Mouse (Mus musculus) C3H10T1/2 (cell line): ENCODE results near the gene Olfr746. TPM values are rescaled to one million over a fixed set of nuclear protein-coding genes. Genes with fewer than 3 reads are reported as not detected.

Experiments
- polyA plus RNA-seq, 2 experiments: library from polyadenylated mRNA; unstranded; fragments of >200 nt; fragmentation: generic; extraction: Trizol; gene quantifications; one replicate each; pipeline ENCODE4 v1.2.1; 2012; ENCODE audit warnings: missing spikeins in 2 of 2

Gene Olfr746
- not detected for polyA plus RNA-seq

GRCm38 (mm10) chr14:50646783-50647182 is at the start of gene Olfr746:
Olfr746 (plus strand) TSS chr14:50647083.

GRCm38 (mm10) chr14:50614579-50614978 is 32.3 kb upstream of the Olfr746 start, which contains the start of gene Olfr744:
Olfr744 (plus strand) TSS chr14:50614879.

GRCm38 (mm10) chr14:50639088-50639487 is 7.8 kb upstream of the Olfr746 start, which contains the start of gene Olfr745:
Olfr745 (plus strand) TSS chr14:50639388.

GRCm38 (mm10) chr14:50693106-50693505 is 46.2 kb downstream of the Olfr746 start, which contains the start of gene Olfr747:
Olfr747 (minus strand) TSS chr14:50693206.

Other genes with a start within 250 kb of the Olfr746 start
- gene Olfr738, start 239.5 kb upstream of the Olfr746 start, polyA plus RNA-seq: not detected
- not detected for gene Olfr739, start 228.5 kb upstream of the Olfr746 start, polyA plus RNA-seq
- gene Olfr740, start 201.5 kb upstream of the Olfr746 start, polyA plus RNA-seq: not detected
- not detected for gene Olfr741, start 174.3 kb upstream of the Olfr746 start, polyA plus RNA-seq
- not detected for gene Olfr742, start 143.5 kb upstream of the Olfr746 start, polyA plus RNA-seq
- gene Olfr743, start 125.2 kb upstream of the Olfr746 start, polyA plus RNA-seq: not detected
- gene Olfr744, start 32.2 kb upstream of the Olfr746 start, polyA plus RNA-seq: not detected
- gene Olfr745, start 7.7 kb upstream of the Olfr746 start, polyA plus RNA-seq: not detected
- gene Olfr747, start 46.1 kb downstream of the Olfr746 start, polyA plus RNA-seq: not detected
- gene Olfr748, start 60.3 kb downstream of the Olfr746 start, polyA plus RNA-seq: not detected
- not detected for gene Olfr749, start 98.0 kb downstream of the Olfr746 start, polyA plus RNA-seq
- 10 to 100 TPM in 1 of 2 experiments, 1 to 10 TPM in 1; 4.6 to 27.5 TPM for gene Ttc5, start 138.4 kb downstream of the Olfr746 start, polyA plus RNA-seq
- gene Ccnb1ip1, start 160.6 kb downstream of the Olfr746 start, polyA plus RNA-seq: not detected
- gene Parp2, start 160.8 kb downstream of the Olfr746 start, polyA plus RNA-seq: 10 to 100 TPM in 1 of 2 experiments, 1 to 10 TPM in 1; 2.8 to 16.9 TPM
- 10 to 100 TPM; 12.0 to 25.0 TPM for gene Tep1, start 223.5 kb downstream of the Olfr746 start, polyA plus RNA-seq